Mouse (Mus musculus): Measurements from ENCODE around the gene Sumo3. TPM values are rescaled to one million over a fixed set of nuclear protein-coding genes. Genes with fewer than 3 reads are reported as not detected.

The Sumo3 gene
- polyA plus RNA-seq, 1 experiment = 318 TPM

DNA sequence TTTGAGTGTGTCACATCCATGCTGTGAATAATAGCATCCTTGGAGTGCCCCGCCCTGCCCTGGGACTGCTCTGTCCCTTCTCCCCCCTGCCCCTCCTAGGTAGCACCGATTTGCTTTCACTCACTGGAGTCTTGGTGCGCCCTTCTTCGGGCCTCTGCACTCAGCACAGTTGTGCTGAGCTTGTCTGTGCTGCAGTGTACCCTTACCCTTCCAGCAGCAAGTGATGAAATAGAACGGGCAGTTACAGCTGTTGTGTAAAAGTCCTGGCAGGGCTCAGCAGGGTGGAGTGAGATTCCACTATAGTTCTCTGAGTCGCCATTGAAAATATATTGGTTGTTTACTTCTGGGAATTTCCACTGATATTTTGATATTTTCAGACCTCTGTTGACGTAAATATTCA, 20.1 kb downstream of the Sumo3 start:
- no peak for DNase-seq (ENCODE audit: low spot score)

DNA sequence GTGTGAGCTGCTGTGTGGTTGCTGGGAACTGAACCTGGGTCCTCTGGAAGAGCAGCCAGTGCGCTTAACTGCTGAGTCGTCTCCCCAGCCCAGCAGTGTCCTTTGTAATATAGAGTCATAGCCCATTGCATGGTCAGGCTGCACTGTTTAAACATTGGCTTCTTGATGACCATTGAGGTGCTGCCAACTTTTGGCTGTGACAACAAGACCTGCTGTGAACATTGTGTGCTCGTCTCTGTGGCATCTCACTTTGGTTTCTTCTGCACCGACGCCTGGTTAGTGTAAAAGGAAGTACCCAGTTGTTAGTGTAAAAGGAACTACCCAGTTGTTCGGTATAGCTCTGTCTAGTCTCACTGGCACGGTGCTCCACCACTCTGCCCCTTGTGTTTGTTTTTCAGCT, 20.7 kb downstream of the Sumo3 start:
- DNase-seq (ENCODE audit: low spot score) = no peak

DNA sequence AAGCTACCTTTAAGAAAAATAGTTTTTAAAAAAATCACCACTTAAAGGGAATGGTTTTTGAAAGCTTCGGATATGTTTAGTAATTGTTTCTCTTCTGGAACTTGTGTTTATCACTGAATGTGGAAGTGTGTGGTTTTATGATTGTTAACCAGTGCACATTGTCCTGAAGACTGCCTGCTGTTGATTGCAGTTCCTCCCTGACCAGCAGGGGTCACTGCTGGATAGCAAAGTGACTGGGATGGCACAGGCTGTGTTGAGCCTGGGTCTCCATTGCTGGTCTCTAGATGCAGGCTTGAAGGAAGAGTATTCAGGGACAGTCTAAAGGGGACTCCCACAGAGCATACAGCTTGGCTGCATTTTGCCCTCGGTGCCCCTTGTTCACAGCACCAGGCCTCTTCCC, 21.6 kb downstream of the Sumo3 start:
- peak; percentile 58 for DNase-seq (ENCODE audit: low spot score)

DNA sequence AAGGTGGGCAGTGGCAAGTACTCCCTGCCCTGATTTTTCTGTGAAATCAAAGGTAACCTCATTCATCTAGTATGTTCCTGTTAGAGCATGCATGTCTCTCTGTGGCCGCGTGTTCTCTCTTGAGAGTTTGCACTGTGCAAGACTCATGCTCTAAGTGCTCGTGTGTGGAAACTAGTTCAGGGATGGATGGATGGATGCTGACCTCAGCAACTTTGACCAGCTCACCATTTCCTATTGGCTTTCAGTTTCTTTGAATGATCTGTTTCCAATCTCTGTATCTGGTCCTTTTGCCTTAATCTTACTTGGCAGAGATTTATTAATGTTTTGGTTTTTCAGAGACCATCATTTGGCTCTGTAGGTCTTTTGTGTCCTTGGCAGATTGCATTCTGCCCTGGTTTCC, 23.3 kb downstream of the Sumo3 start:
- DNase-seq (ENCODE audit: low spot score) = no peak

DNA sequence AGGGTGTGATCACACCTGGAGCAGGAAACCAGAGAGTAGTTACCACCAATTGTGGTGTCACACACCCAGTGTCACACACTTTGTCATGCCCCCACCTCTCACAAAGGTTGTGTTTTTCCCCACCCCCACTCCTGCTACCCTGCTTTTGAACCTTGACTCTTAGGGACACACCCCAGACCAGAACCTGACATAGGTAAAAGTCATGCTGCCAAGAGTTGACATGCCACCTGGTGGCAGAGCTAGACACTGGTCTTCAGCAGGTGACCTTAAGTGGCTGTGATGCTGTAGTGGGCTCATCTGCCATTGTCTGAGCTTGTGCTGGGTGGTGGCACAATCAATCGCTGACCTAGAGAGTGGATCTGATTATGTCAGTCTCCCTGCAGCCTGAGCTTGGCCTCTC, 24.1 kb downstream of the Sumo3 start:
- no peak for DNase-seq (ENCODE audit: low spot score)

DNA sequence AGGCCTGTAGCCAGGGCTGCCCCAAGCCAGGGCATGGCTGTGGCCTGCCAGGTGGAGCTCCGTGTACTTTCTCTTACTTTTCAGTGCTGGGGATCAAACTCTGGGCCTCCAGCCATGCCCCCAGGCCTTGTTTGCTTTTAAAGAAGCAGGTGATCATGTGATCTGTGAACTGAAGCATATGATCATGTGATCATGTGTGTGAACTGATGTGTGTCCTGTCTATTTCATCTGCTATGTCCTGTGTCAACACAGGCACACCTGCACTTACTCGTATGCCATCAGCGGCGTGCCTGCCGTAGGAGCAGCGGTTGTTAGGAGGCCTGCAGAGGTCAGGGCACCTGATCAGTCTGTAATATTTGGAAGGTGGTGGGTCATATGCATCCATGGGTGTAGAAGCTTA, 28.1 kb downstream of the Sumo3 start:
- DNase-seq (ENCODE audit: low spot score) = no peak

DNA sequence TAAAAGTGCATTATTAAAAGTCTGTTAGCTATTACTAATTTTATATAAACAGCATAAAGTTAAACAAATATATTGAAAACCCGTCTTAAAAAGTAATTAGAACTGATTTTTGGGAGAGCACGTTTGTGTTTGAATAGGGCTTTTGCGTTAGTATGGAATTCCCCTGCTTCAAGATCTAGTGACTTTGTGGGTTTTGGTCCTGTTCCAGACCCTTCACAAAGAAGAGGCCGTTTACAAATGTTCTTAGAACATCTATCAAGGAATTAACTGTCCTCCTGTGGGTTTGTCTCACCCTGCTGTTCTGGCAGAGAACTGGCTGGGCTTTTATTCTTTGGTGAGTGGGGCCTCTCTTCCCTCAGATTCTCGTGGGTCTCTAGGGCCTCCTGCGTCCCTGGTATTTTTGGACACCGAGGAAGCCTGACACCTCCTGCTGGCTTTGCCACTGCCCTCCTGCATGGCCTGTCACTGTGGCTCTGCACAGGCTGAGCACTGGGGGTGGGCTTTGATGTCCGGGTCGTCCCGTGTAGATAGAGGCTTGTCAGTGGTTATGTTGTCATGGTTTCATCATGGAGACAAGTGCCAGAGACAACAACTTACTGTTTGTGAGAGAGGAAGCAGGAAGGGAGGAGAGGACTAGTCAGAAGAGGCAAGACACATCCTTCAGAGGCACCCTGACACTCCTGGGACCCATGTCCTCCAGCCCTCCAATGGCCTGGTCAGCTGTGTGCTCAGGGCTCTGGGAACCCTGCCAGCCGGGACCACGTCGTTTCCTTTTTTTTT, 28.7 kb downstream of the Sumo3 start:
- no peak for DNase-seq (ENCODE audit: low spot score)

DNA sequence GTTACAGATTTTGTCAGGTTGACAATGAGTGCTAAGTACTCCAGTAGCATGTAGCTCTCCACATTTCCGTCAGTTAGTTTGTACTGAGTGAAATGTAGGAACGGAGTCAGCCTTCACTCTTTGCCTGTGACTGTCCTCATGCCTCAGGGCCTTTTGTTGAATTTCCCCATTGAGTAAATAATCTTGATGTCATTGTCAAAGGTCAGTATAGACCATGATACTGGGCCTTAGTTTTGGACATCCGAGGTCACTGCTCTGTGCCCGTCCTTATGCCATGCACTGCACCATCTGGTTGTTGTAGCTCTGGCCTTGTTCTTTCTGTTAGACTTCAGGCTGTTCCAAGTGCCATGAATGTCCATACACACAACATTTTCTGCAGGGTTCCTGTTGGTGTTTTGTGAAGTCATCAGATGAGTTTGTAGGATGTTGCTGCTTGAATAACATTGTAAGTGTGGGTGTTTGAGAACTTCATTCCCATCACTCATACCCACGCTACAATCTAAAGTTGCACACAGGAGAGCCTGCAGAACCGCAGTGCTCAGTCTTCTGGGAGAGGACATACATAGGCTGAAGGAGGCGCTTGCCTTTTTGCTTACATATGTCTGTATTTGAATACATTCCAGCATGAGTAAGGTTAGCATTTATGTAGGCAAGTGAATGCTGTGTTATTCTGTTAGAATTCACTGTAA, 30.5 kb downstream of the Sumo3 start:
- no peak for DNase-seq (ENCODE audit: low spot score)

DNA sequence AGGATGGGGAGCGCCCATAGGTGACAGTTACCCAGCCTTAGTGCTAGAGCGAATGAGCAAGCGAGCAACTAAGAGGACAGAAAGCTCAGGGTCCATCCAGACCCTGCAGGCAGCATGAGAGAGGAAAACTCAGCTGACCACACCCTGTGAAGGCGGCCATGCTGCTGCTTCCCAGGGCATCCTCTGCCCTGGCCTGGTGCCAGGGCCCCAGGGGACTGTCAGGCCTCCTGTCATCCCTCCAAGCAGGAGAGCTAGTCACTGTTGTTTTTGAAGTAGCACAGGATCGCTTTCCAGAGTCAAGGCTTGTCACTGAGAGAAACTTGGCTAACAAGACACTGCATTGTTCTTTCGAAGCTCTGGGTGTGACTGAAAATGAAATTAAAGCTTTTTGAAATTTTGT, 33.1 kb downstream of the Sumo3 start:
- DNase-seq (ENCODE audit: low spot score) = no peak

DNA sequence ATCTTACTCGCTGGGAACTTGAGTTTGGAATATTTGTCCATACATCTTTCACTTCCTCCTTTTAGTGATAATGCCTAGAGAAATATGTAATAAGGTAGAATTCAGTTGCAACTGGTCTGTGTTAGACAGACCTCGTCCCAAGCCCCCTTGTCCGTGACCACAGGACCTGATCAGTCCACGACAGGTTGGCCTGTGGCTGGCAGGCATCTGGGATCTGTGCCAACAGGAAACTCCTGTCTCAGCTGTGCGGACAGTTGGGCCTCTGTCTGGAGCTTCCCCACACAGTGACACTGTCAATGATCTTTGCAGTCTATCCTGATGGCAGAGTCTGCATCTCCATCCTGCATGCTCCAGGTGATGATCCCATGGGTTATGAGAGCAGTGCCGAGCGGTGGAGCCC, 37.3 kb downstream of the Sumo3 start:
- DNase-seq (ENCODE audit: low spot score) = no peak

DNA sequence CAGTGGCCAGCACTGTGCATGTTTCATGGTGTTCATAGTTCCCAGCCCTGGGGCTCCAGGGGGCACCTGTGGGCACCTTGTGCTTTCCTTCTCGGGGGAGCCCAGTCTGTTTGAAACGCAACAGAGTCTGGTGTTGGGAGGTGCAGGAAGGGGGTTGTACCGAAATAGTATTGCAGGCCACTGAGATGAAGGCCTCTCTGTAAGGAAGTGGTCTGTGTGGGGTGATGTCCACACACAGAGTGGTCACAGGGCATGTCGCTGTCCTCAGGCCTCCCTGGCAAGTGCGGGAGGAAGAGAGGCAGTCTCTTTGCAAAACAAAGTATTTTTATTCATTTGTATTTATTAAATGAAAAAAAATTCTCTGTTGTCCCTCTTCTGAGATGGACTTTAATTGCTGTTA, 39.7 kb downstream of the Sumo3 start:
- DNase-seq (ENCODE audit: low spot score) = no peak

DNA sequence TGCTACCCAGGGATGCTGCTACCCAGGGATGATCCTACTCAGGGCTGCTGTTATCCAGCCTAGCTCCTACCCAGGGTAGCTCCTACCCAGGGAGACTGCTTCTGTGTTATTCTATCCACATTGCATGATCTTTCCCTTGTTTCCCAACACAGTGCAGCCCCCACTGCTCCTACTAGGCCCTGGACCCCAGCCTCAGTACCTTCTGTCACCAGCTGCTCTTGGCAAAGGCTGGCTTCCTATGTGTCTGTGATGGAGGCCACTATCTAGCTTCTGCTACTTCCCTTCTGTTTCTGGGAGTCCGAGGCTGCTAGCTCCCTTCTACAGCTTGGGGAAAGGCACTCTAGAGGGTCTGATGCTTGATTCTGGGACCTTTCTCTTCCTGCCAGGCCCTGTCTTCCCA, 41.6 kb downstream of the Sumo3 start:
- DNase-seq (ENCODE audit: low spot score) = no peak

DNA sequence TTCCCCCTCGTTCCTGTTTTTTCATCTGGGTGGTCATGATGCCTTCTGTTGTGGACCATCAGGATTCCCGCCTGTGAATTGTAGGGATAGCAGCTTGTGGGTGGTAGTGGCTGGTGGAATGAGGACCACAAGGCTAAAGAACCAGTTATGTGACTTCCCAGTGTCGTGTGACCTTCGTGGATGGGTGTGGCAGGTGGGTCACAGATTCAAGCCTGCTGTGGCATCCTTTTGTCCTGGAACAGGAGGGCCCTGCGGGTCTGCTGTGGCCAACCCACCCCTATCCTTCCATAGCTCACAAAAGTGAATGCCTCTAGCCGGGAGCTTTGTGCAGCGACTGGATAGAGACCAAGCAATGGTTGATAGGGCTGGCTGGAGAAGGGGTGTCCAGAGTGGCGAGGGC, 42.0 kb downstream of the Sumo3 start:
- DNase-seq (ENCODE audit: low spot score) = no peak

DNA sequence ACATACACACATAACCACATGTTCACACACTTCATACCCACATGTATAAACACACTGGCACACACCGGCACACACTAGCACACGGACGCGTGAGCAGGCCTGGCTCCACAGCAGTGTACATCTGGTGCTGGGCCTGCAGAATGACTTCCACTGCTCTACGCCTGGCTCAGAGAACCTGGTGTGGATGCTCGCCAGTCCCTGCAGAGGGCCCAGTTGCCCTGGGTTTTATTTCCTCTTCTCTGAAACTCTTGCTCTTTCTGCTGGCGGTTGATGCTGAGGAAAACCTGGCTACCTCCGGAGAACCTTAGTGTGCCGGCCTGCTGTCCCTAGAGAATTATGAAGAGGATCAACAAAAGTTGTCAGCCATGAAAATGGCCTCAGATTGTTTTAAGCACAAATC, 46.1 kb downstream of the Sumo3 start:
- no peak for DNase-seq (ENCODE audit: low spot score)

DNA sequence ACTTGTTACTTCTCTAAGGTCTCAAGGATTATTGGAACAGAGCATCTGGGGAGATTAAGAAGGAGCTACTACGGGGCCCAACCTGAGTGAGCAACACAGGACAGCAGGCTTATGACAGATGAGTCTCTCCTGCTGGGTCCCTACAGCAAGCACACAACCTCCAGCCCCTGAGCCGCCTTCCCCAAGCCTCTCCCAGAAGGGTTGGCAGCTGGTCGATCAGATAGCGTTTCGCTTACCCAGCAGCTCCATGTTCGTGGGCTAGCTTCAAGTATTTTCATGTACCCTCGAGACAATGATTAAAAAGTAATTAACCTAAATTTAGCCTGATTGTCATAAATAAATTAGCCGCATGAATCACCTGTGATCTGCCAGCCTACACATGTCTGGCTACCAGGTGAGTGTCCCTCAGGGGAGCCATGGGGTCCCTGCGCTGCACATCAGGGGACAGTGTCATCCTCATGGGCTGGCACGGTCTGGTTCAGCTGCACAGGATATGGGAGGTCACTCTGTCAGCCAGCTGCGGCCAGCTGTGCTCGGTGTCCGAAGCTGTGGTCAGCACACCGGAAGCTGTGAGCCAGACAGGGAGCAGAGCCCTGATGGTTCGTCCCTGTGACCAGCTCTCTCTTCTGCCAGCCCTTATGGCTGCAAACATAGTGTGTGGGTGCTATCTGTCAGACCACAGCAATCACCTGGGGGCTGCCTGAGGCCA, 52.5 kb downstream of the Sumo3 start:
- DNase-seq (ENCODE audit: low spot score) = no peak

DNA sequence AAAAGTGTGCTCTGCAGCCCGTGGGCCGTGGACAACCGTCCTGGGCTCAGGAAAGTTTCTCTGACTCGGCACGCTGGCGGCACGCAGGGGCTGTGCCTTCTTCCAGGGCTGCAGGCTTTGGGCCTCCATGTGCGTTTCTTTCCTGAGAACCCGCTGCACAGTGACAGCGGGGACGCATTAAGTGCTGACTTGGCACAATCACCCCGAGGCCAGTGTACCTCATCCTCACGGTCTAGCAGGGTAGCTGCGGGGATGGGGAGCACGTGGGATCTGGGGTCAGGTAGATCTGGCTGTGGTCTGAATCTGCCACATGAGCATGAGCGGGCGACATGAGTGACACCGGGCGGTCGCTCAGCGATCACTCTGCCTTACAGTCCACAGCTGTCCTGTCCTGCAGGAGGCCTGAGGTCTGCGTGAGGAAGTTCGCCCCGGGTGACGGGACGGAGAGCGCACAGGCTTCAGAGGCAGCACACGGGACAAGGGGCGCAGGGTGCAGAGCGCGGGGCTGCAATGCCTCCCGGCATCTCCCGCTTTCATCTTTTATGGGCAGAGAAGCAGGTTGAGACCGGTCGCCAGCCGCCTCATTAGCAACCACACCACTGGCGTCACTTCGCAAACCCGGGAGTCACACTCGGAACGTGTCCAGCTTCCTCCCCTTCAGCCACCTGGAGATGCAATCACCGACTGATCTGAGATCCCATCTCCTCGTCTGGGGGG, 58.2 kb downstream of the Sumo3 start:
- DNase-seq (ENCODE audit: low spot score) = no peak

DNA sequence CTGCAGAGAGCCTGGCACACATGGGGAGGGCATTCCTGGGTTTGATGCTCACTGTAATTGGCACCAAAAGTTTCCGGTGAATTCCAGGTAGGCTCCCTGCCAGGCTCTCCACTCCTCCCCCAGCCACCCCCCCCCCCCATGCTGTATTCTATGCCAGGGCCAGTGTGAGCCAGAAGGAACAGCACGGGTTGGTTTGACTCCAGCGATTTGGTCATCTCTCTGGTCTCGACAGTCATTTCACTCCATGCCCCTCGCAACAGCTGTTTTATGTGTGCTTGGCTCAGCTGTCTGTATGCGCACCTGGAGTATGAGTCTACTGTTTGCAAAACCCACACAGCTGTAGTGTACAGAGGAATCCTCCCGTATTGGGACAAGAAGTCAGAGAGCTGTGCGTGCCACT, 60.4 kb downstream of the Sumo3 start:
- no peak for DNase-seq (ENCODE audit: low spot score)

DNA sequence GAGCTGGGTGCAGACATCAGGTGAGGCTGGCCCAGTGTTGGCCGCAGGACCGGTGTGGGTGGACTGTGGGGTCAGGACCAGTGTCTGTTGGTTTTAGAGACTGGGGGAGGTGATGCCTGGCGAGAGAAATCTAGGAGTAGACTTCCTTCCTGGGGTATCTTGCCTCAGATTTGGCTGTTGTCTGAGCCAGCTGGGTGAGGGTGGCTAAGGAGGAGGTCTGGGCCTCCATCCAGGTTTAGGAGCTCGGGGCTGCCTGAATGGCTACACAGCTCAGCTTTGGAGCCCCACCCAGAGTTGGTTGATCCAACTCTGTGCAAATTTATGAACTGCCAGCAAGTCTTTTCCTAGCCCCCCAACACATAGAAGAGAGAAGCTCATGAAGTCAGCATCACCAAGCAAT, 61.5 kb downstream of the Sumo3 start:
- DNase-seq (ENCODE audit: low spot score) = no peak
